Mouse (Mus musculus) CH12.LX (cell line): ENCODE data around the gene Chrd. TPM values are rescaled to one million over a fixed set of nuclear protein-coding genes. Genes with fewer than 3 reads are reported as not detected.

Source experiments
- DNase-seq: peaks from one replicate; pipeline ENCODE4 v3.0.0-alpha.2; 2013; ENCODE audit errors: extremely low read depth
- H3K27ac ChIP-seq: 2 replicates; pipeline ENCODE4 v1.5.1; 2012; ENCODE audit warnings: low read depth, mild to moderate bottlenecking, control low read depth, moderate library complexity; ENCODE audit not compliant: insufficient read depth
- H3K27me3 ChIP-seq: replicated peaks from 2 replicates; pipeline ENCODE3; 2012; ENCODE audit warnings: inconsistent platforms
- H3K36me3 ChIP-seq, 2 experiments: replicated peaks in 1 of 2; 2 replicates each; pipeline versions ENCODE3 to v1.6.1; 2012; ENCODE audit warnings: inconsistent platforms in 1 of 2, low read length in 1 of 2, mild to moderate bottlenecking in 1 of 2, mixed read lengths in 1 of 2, moderate library complexity in 1 of 2; ENCODE audit not compliant: control insufficient read depth in 1 of 2, insufficient read depth in 1 of 2
- H3K4me1 ChIP-seq, 2 experiments: 2 replicates each; pipeline ENCODE4 v1.6.1; 2012; ENCODE audit warnings: inconsistent platforms in 1 of 2, moderate library complexity in 1 of 2; ENCODE audit not compliant: insufficient read depth in 2 of 2, control insufficient read depth in 1 of 2
- H3K4me2 ChIP-seq: 2 replicates; pipeline ENCODE4 v1.6.1; 2012; ENCODE audit warnings: low read depth, mild to moderate bottlenecking, control low read depth; ENCODE audit not compliant: poor library complexity, insufficient read depth, severe bottlenecking
- H3K4me3 ChIP-seq, 3 experiments: fragments of 150-350 bp in 1 of 3; sonication (generic) in 1 of 3; replicated peaks in 1 of 3; 2 replicates each; pipeline versions ENCODE3 to v1.5.1; 2011 to 2012; ENCODE audit warnings: low read depth in 2 of 3, low read length in 2 of 3, mild to moderate bottlenecking in 2 of 3, moderate library complexity in 2 of 3, control low read depth in 1 of 3, improper control_type of control experiment in 1 of 3, inconsistent platforms in 1 of 3, mixed read lengths in 1 of 3; ENCODE audit not compliant: poor library complexity in 1 of 3
- H3K79me2 ChIP-seq: replicated peaks from 2 replicates; pipeline ENCODE4 v1.6.1; 2012; ENCODE audit warnings: mild to moderate bottlenecking, moderate library complexity; ENCODE audit not compliant: control insufficient read depth, poor library complexity, insufficient read depth, severe bottlenecking; ENCODE audit errors: extremely low read depth
- H3K9ac ChIP-seq: 2 replicates; pipeline ENCODE4 v1.6.1; 2012; ENCODE audit warnings: low read depth, mild to moderate bottlenecking, control low read depth, moderate library complexity; ENCODE audit not compliant: insufficient read depth
- H3K9me3 ChIP-seq: replicated peaks from 2 replicates; pipeline ENCODE3; 2012; ENCODE audit warnings: low read length, inconsistent platforms, mixed read lengths
- BHLHE40 ChIP-seq: IDR thresholded peaks from 2 replicates; pipeline ENCODE4 v1.6.1; 2011; ENCODE audit warnings: mild to moderate bottlenecking, low read depth, low read length, improper control_type of control experiment
- CHD1 ChIP-seq: IDR thresholded peaks from 2 replicates; pipeline ENCODE4 v1.6.1; 2012; ENCODE audit warnings: low read depth, low read length, improper control_type of control experiment, inconsistent platforms
- CHD2 ChIP-seq: IDR thresholded peaks from 2 replicates; pipeline ENCODE4 v1.6.1; 2011; ENCODE audit warnings: low read length, improper control_type of control experiment
- CTCF ChIP-seq, 2 experiments: IDR thresholded peaks in 1 of 2; conservative IDR thresholded peaks in 1 of 2; 2 replicates each; pipeline ENCODE4 v1.5.1; 2011 to 2012; ENCODE audit warnings: low read depth in 2 of 2, low read length in 2 of 2, improper control_type of control experiment in 1 of 2, inconsistent platforms in 1 of 2, mild to moderate bottlenecking in 1 of 2, moderate library complexity in 1 of 2
- E2F4 ChIP-seq: IDR thresholded peaks from 2 replicates; pipeline ENCODE4 v1.6.1; 2011; ENCODE audit warnings: low read depth, low read length, improper control_type of control experiment; ENCODE audit not compliant: insufficient replicate concordance
- ELF1 ChIP-seq: IDR thresholded peaks from 2 replicates; pipeline ENCODE4 v1.6.1; 2014; ENCODE audit warnings: low read depth, mild to moderate bottlenecking, inconsistent platforms, low read length, improper control_type of control experiment
- EP300 ChIP-seq: IDR thresholded peaks from 2 replicates; pipeline ENCODE4 v1.6.1; 2011; ENCODE audit warnings: low read length, improper control_type of control experiment
- ETS1 ChIP-seq: conservative IDR thresholded peaks from 2 replicates; pipeline ENCODE4 v1.6.1; 2012; ENCODE audit warnings: low read depth, mild to moderate bottlenecking, inconsistent platforms, low read length, improper control_type of control experiment, moderate library complexity
- HCFC1 ChIP-seq: IDR thresholded peaks from 2 replicates; pipeline ENCODE4 v1.6.1; 2012; ENCODE audit warnings: low read depth, mild to moderate bottlenecking, inconsistent platforms, low read length, improper control_type of control experiment
- IRF4 ChIP-seq: IDR thresholded peaks from 2 replicates; pipeline ENCODE4 v1.6.1; 2014; ENCODE audit warnings: low read depth, mild to moderate bottlenecking, inconsistent platforms, low read length, improper control_type of control experiment
- JUND ChIP-seq: conservative IDR thresholded peaks from 2 replicates; pipeline ENCODE4 v1.6.1; 2011; ENCODE audit warnings: low read depth, low read length, improper control_type of control experiment
- KAT2A ChIP-seq: IDR thresholded peaks from 2 replicates; pipeline ENCODE4 v1.6.1; 2012; ENCODE audit warnings: low read length, improper control_type of control experiment, inconsistent platforms; ENCODE audit not compliant: insufficient replicate concordance
- MAFK ChIP-seq: IDR thresholded peaks from 2 replicates; pipeline ENCODE4 v1.6.1; 2011; ENCODE audit warnings: low read length, improper control_type of control experiment; ENCODE audit not compliant: insufficient replicate concordance
- MAX ChIP-seq: IDR thresholded peaks from 2 replicates; pipeline ENCODE4 v1.6.1; 2011; ENCODE audit warnings: low read length, improper control_type of control experiment
- MAZ ChIP-seq: IDR thresholded peaks from 2 replicates; pipeline ENCODE4 v1.6.1; 2012; ENCODE audit warnings: low read depth, mild to moderate bottlenecking, inconsistent platforms, low read length, improper control_type of control experiment, moderate library complexity
- MEF2A ChIP-seq: IDR thresholded peaks from 2 replicates; pipeline ENCODE4 v1.6.1; 2014; ENCODE audit warnings: low read depth, mild to moderate bottlenecking, inconsistent platforms, low read length, improper control_type of control experiment, borderline replicate concordance
- MXI1 ChIP-seq: IDR thresholded peaks from 2 replicates; pipeline ENCODE4 v1.6.1; 2011; ENCODE audit warnings: mild to moderate bottlenecking, low read depth, low read length, improper control_type of control experiment
- MYC ChIP-seq: IDR thresholded peaks from 2 replicates; pipeline ENCODE4 v1.6.1; 2011; ENCODE audit warnings: low read depth, mild to moderate bottlenecking, improper control_type of control experiment, low read length
- NELFE ChIP-seq: IDR thresholded peaks from 2 replicates; pipeline ENCODE4 v1.6.1; 2011; ENCODE audit warnings: low read depth, low read length, improper control_type of control experiment
- NRF1 ChIP-seq: IDR thresholded peaks from 2 replicates; pipeline ENCODE4 v1.6.1; 2014; ENCODE audit warnings: low read depth, mild to moderate bottlenecking, inconsistent platforms, low read length, improper control_type of control experiment, moderate library complexity
- PAX5 ChIP-seq: IDR thresholded peaks from 2 replicates; pipeline ENCODE4 v1.6.1; 2012; ENCODE audit warnings: low read length, inconsistent platforms, mixed read lengths
- POLR2A ChIP-seq: IDR thresholded peaks from 2 replicates; pipeline ENCODE4 v1.6.1; 2011; ENCODE audit warnings: low read depth, mild to moderate bottlenecking, improper control_type of control experiment, low read length
- RAD21 ChIP-seq: IDR thresholded peaks from 2 replicates; pipeline ENCODE4 v1.6.1; 2011; ENCODE audit warnings: low read depth, mild to moderate bottlenecking, low read length, improper control_type of control experiment, moderate library complexity
- RCOR1 ChIP-seq: conservative IDR thresholded peaks from 2 replicates; pipeline ENCODE4 v1.6.1; 2012; ENCODE audit warnings: low read depth, mild to moderate bottlenecking, inconsistent platforms, low read length, improper control_type of control experiment
- SMC3 ChIP-seq: IDR thresholded peaks from 2 replicates; pipeline ENCODE4 v1.6.1; 2011; ENCODE audit warnings: low read depth, low read length, improper control_type of control experiment
- TBP ChIP-seq: conservative IDR thresholded peaks from 2 replicates; pipeline ENCODE4 v1.6.1; 2011; ENCODE audit warnings: low read depth, low read length, improper control_type of control experiment
- TCF12 ChIP-seq: IDR thresholded peaks from 2 replicates; pipeline ENCODE4 v1.6.1; 2014; ENCODE audit warnings: low read depth, mild to moderate bottlenecking, inconsistent platforms, low read length, improper control_type of control experiment
- USF1 ChIP-seq: IDR thresholded peaks from 2 replicates; pipeline ENCODE4 v1.6.1; 2014; ENCODE audit warnings: low read depth, mild to moderate bottlenecking, inconsistent platforms, low read length, improper control_type of control experiment
- USF2 ChIP-seq: conservative IDR thresholded peaks from 2 replicates; pipeline ENCODE4 v1.6.1; 2011; ENCODE audit warnings: low read depth, low read length, improper control_type of control experiment
- ZC3H11A ChIP-seq: IDR thresholded peaks from 2 replicates; pipeline ENCODE4 v1.6.1; 2012; ENCODE audit warnings: low read depth, mild to moderate bottlenecking, inconsistent platforms, low read length, improper control_type of control experiment
- ZKSCAN1 ChIP-seq: IDR thresholded peaks from 2 replicates; pipeline ENCODE4 v1.6.1; 2012; ENCODE audit warnings: low read depth, inconsistent platforms, low read length, improper control_type of control experiment, borderline replicate concordance
- ZMIZ1 ChIP-seq: IDR thresholded peaks from 2 replicates; pipeline ENCODE4 v1.6.1; 2012; ENCODE audit warnings: low read depth, mild to moderate bottlenecking, inconsistent platforms, low read length, improper control_type of control experiment
- ZNF384 ChIP-seq: IDR thresholded peaks from 2 replicates; pipeline ENCODE4 v1.6.1; 2012; ENCODE audit warnings: low read depth, low read length, improper control_type of control experiment, inconsistent platforms
- dilution Hi-C: fragments of 300-500 bp; cut with MboI; formaldehyde crosslinking; loops from 2 replicates; pipeline ENCODE4 v1.14.3; 2020; ENCODE audit warnings: low sequenced_read_pairs; ENCODE audit not compliant: extremely low pct_unique_long_range_greater_than_20kb, extremely low pct_ligation_motif_present
- in situ Hi-C: fragments of 300-500 bp; cut with MboI; formaldehyde crosslinking; loops from 3 replicates; pipeline ENCODE4 v1.14.3; 2019; ENCODE audit warnings: low sequenced_read_pairs, low pct_ligation_motif_present, low pct_unique_long_range_greater_than_20kb, mixed read lengths
- polyA plus RNA-seq: library from polyadenylated mRNA; unstranded; fragments of >175 nt; gene quantifications from 2 replicates; pipeline ENCODE4 v1.2.1, GENCODE M21; 2012; ENCODE audit warnings: low read depth; ENCODE audit not compliant: insufficient read length
- total RNA-seq, 2 experiments: library from RNA; depleted of rRNA; stranded (reverse); fragments of 300-350 nt in 1 of 2; fragments of >200 nt in 1 of 2; gene quantifications; 2 replicates each; pipeline ENCODE4 v1.2.3; 2012 to 2014

Gene Chrd
- total and polyA plus RNA-seq, 3 experiments, result not detected

DNA sequence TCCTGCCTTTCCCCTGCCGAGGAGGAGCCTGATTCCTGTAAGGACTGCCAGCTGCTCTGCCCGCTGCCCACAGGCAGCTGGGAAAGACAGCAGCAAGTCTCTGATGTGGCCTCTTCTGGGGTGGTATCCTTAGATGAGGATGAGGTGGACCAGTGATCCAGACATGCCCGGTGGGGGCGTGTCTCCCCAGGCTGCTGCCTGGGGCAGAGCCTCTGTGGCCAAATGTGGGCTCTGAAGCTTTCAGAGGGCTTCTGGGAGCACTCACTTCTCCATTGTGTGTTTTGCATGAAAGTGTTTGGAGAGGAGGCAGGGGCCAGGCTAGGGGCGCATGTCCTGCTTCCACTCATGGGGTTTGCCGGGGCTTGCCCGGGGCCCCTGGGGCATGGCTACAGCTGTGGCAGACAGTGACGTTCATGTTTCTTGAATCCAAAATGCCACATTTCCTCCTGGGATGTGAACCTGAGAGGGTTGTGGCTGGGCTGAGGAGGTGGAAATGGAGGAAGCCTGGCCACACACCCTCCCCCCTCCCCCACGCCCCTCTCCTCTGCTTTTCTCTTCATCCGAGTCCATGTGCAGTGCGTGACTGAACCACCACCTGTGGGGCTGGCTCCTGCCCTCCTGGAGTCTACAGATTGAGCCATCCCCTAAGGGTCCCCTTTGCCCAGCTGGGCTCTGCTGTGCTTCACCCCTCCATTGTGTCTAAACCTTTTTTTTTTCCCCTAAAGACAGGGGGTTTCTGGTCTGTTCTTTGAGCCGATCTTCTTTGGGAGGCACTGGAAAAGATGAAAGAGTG, 31.0 kb upstream of the Chrd start (continued):
- TF ChIP-seq KAT2A (peak; percentile 79; the same call in 1 of the 2 replicates), MXI1 (peak; percentile 90), EP300 (peak; percentile 94), TCF12 (peak; percentile 95), PAX5 (no peak), NRF1 (peak; percentile 72), ZMIZ1 (peak; percentile 88), MAX (peak; percentile 89)

DNA sequence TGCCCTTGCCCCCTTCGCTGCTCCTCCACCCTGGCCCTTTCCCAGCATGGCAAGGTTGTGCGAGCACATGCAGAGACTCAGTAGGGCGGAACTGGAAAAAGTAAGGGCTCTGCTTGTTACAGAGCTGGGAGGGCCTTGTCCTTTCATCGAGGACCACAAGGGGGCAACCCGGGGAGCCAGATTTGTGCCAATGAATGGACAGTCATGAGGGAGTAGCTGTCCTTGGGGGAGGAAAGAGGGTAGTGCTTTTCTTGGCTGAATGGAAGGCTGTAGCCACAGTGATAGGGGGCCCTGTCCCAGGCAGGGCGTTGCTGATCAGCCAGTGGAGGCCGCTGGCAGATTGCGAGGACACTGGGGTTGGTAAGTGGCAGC, 30.4 kb upstream of the Chrd start:
- Histone ChIP-seq H3K27ac (peak overlapping the region; percentile 80), H3K4me2 (peak overlapping the region; percentile 83), H3K4me3 (peak overlapping the region in 2 of 3 experiments; percentile 8 to 45)

DNA sequence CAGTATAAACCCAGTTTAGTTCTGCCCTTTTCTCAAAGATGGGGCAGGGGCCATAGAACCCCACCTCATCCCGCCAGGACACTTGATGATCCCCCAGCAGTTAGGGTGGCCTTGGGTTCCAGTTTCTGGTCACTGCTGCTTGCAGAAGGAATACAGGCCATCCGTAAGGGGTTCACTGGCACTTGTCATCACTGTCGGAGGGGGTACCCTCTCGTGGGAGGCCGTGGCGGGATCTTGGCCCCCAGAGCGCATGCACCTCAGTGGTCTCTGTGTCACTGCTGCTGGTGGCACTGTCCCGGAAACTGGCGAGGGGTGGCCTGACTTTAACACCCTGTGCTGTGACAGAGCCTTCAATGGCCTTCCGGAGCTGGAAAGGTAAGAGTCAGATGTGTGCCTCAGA, 29.9 kb upstream of the Chrd start:
- peak overlapping the region; percentile 5; the same call in 1 of the 2 replicates for H3K27ac ChIP-seq
- no peaks in the 10 kb centered on the region for H3K79me2 ChIP-seq
- H3K4me1 ChIP-seq, result peaks cover 13 to 58% of the 10 kb centered on the region in 2 experiments
- no peak overlapping the region for H3K9ac ChIP-seq
- peaks cover 0 to 27% of the 10 kb centered on the region in 2 experiments for H3K36me3 ChIP-seq
- no peaks in the 10 kb centered on the region for H3K9me3 ChIP-seq
- no peak overlapping the region for H3K4me2 ChIP-seq
- DNase-seq, result no peak
- dilution Hi-C loops (no loop called here), in situ Hi-C loops (no loop called here)
- no peak overlapping the region for H3K4me3 ChIP-seq
- no peaks in the 10 kb centered on the region for H3K27me3 ChIP-seq
- TF ChIP-seq CHD1 (no peak), HCFC1 (no peak), EP300 (no peak), TCF12 (no peak), SMC3 (no peak), E2F4 (no peak), RAD21 (no peak), PAX5 (no peak), NRF1 (no peak), JUND (no peak), MEF2A (no peak), ELF1 (no peak), IRF4 (no peak), NELFE (no peak), ZC3H11A (no peak), ZKSCAN1 (no peak)

More for the DNA sequence above, 30.4 kb upstream of the Chrd start:
- H3K27me3 ChIP-seq, result no peaks in the 10 kb centered on the region
- peaks cover 0 to 23% of the 10 kb centered on the region in 2 experiments for H3K36me3 ChIP-seq
- dilution Hi-C loops, result no loop called here
- DNase-seq, result peak; percentile 96
- no peaks in the 10 kb centered on the region for H3K9me3 ChIP-seq
- TF ChIP-seq MAZ, result no peak; the same call in 1 of the 2 replicates
- TF ChIP-seq MXI1, result peak; percentile 43; the same call in 1 of the 2 replicates
- TF ChIP-seq IRF4, result peak; percentile 56
- TF ChIP-seq ELF1, result peak; percentile 61
- no peak for TF ChIP-seq CHD2
- peak; percentile 55 for TF ChIP-seq RAD21
- TF ChIP-seq MAX, result peak; percentile 85
- TF ChIP-seq USF2, result no peak
- no peak; the same call in 1 of the 2 replicates for TF ChIP-seq ETS1
- no peak for TF ChIP-seq MAFK
- no peak for TF ChIP-seq POLR2A
- TF ChIP-seq RCOR1, result no peak
- no peak for TF ChIP-seq ZNF384
- TF ChIP-seq USF1, result no peak
- TF ChIP-seq MYC, result peak; percentile 92
- TF ChIP-seq TCF12, result peak; percentile 39; the same call in 1 of the 2 replicates
- TF ChIP-seq CTCF (conservative IDR thresholded peaks at IDR 0.05 in 1 of 2, IDR thresholded peaks at IDR 0.05 in 1 of 2; ENCODE audit: low read depth in 2 of 2, low read length in 2 of 2), result peak; percentile 57 to 88
- TF ChIP-seq TBP, result peak; percentile 47; the same call in 1 of the 2 replicates
- peak; percentile 71 for TF ChIP-seq SMC3
- TF ChIP-seq BHLHE40, result peak; percentile 67
- H3K79me2 ChIP-seq, result no peaks in the 10 kb centered on the region
- peak overlapping the region; percentile 55 for H3K9ac ChIP-seq
- peaks cover 13 to 58% of the 10 kb centered on the region in 2 experiments for H3K4me1 ChIP-seq
- in situ Hi-C loops, result no loop called here
